Mouse (Mus musculus) bone marrow macrophage, adult 2 months (primary cell): ENCODE measurements around the gene Nab1. TPM values are rescaled to one million over a fixed set of nuclear protein-coding genes. Genes with fewer than 3 reads are reported as not detected.
"Not testable (repeated sequence)": the region's sequence is repeated elsewhere in the genome, so short reads cannot be mapped to it uniquely, and the experiment has no call there.

Source experiments
- H3K27ac ChIP-seq: 2 replicates; pipeline ENCODE4 v1.5.1; 2012; ENCODE audit warnings: low read depth, low read length; ENCODE audit not compliant: insufficient read depth
- H3K4me1 ChIP-seq: 2 replicates; pipeline ENCODE4 v1.6.1; 2012; ENCODE audit warnings: low read length; ENCODE audit not compliant: control insufficient read depth, insufficient read depth
- H3K4me3 ChIP-seq: 2 replicates; pipeline ENCODE4 v1.5.1; 2012; ENCODE audit warnings: mild to moderate bottlenecking, low read length, moderate library complexity; ENCODE audit not compliant: insufficient read depth
- CTCF ChIP-seq: IDR thresholded peaks from 2 replicates; pipeline ENCODE4 v1.5.1; 2012; ENCODE audit warnings: low read depth, mild to moderate bottlenecking, low read length, moderate library complexity
- POLR2A ChIP-seq: IDR thresholded peaks from 2 replicates; pipeline ENCODE4 v1.6.1; 2012; ENCODE audit warnings: mild to moderate bottlenecking, low read depth, low read length, borderline replicate concordance
- polyA plus RNA-seq: library from polyadenylated mRNA; stranded (reverse); fragments of >200 nt; gene quantifications from 2 replicates; pipeline ENCODE4 v1.2.4, GENCODE M21; 2012; ENCODE audit not compliant: missing spikeins, insufficient read depth, insufficient read length

The Nab1 gene
- polyA plus RNA-seq, result 50.2 and 54.4 TPM in 2 replicates

GRCm38 (mm10) chr1:52500314-52500981 lies at the start of gene Nab1:
Nab1 (minus strand) TSS chr1:52500679.
- peak within 1 kb of the TSS; percentile 54 for H3K27ac ChIP-seq
- H3K4me3 ChIP-seq, result peak within 1 kb of the TSS; percentile 84
- TF ChIP-seq CTCF (no peak), POLR2A (no peak)
- H3K4me1 ChIP-seq, result peaks cover 23% of the 10 kb centered on the region

DNA sequence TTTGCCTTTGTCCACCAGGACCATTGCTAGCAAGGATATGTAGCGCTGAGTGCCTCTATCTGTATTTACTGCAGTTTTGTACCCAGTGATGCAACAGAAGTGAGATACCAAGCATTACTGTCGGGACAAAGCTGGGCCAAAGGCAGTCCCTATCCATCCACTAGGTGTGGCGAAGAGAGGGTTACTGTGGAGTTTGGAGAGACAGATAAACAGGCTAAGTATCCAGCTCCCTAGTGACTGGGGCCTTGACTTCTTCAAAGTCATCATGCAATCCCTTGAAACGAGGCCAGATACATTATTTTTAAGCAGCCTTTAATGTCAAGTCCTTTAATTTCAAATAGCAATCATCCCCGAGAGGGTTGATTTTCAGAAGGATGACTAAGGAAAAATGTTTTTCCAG lies 47.0 kb upstream of the Nab1 start:
- Histone ChIP-seq H3K4me3 (no peak overlapping the region), H3K4me1 (no peaks in the 10 kb centered on the region), H3K27ac (no peak overlapping the region)
- TF ChIP-seq POLR2A (no peak), CTCF (no peak)

DNA sequence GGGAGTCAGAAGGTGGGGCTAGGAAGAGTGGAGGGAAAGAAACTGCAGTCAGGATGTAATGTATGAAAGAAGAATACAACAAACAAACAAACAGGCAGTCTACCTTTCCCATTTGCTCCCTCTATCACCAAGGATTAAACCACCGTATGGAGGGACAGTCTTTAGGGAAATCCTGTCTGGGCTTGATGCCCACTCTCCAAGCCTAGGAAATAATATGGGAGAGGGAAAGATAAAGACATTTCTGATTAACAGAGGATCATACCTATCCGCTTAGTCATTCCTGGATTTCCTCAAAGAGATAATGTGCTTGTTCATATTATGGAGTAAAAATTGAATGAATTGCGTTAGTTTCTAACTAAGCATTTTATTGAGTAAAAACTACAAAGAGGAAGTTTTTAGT lies 46.3 kb upstream of the Nab1 start:
- Histone ChIP-seq H3K4me1 (no peaks in the 10 kb centered on the region), H3K27ac (no peak overlapping the region), H3K4me3 (no peak overlapping the region)
- no peak for TF ChIP-seq CTCF
- no peak for TF ChIP-seq POLR2A

- H3K27ac ChIP-seq, H3K4me3 ChIP-seq, H3K4me1 ChIP-seq: not testable (repeated sequence)
These were observed 39.6 kb upstream of the Nab1 start for GRCm38 (mm10) chr1:52540124-52540523.

DNA sequence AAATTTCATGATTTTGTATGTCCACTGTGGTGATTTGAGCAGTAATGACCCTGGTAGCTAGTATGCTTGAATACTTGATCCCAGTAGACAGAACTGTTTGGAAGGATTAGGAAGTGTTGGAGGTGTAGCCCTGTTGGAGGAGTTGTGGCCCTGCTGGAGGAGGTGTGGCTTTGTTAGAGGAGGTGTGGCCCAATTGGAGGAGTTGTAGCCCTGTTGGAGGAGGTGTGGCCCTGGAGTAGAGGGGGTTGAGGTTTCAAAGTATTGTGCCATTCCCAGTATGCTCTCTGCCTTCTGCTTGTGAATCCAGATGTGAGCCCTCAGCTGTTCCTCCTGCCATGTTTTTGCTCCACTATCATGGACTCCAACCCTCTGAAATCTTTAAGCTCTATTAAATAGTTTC lies 29.5 kb upstream of the Nab1 start:
- Histone ChIP-seq H3K27ac (no peak overlapping the region), H3K4me3 (no peak overlapping the region), H3K4me1 (no peaks in the 10 kb centered on the region)
- TF ChIP-seq POLR2A (no peak), CTCF (no peak)

DNA sequence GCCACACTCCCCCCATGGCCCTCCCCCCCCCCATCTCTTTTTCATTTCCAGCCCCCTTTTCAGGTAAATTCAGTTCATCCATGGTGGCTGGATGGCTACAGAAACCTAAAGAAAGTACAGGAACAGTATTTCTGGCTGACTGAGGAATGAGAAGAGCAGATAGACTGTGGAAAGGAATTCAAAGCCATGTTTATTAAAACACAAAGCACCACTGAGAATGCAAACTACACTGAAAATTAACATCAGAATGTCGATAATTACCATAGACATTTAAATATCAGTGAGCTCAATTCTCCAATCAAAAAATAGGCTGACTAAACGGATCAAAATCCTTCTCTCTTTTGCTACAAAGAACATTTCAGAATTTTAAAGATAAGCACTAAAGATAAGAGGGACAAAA lies 27.2 kb upstream of the Nab1 start:
- no peak overlapping the region for H3K27ac ChIP-seq
- H3K4me3 ChIP-seq, result no peak overlapping the region
- TF ChIP-seq POLR2A (no peak), CTCF (no peak)
- H3K4me1 ChIP-seq, result peaks cover 4% of the 10 kb centered on the region

DNA sequence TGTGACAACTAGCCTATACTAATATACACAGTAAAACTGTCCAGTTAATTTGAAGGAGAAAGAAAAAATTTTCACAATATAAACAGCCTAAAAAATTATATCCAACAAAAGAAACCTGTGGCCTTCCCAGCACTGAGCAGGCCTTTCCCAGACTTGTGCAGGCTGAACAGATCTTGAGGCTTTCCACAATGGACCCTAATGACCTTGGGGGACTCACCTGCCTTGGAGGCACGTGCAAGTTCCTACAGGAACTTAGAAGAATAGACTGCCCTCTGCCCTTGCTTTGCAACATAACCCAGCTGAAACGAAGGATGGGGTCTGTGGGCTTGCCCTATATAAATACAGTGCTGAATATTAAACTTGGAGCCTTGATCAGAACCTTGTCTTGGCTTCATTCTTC lies 26.8 kb upstream of the Nab1 start:
- Histone ChIP-seq H3K4me1 (peaks cover 4% of the 10 kb centered on the region), H3K27ac (no peak overlapping the region), H3K4me3 (no peak overlapping the region)
- TF ChIP-seq POLR2A (no peak), CTCF (no peak)

DNA sequence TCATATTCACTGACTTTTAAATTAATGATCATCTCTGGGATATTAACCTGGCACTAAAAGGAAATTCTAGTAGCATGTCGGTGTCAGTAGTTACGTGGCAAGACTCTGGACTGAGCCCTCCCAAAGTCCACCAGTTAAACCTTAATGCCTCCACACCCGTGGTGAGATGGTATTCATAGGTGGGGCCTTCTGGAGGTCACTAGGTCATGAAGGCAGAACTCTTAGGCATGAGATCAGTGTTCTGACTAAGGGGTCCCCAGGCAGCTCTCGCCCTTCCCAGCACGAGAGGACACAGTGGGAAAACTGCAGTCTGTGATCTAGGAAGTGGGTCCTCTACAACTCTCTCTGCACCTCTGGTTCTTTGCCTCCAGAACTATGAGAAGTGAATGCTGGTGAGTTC lies 24.2 kb upstream of the Nab1 start:
- H3K4me1 ChIP-seq, result peaks cover 4% of the 10 kb centered on the region
- no peak for TF ChIP-seq CTCF
- TF ChIP-seq POLR2A, result no peak
- no peak overlapping the region for H3K27ac ChIP-seq
- H3K4me3 ChIP-seq, result no peak overlapping the region

DNA sequence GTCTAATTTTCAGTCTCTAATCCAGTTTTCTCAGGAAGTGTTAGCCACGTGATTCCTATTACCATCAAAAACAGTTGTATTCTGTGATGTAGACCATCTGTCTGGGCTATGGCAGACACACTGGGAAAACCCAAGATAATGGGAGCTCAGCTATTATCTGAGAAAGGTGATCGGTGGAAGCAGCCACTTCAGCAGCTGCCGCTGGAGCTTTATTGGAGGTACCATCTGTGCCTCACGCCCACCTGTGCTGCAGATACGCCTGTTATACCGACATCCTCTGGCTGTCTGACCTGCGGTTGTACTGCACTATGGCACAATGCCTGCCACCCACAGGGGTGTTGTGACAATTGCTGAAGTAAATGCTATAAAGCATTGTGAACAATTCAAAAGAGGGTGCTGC lies 23.7 kb upstream of the Nab1 start:
- no peak for TF ChIP-seq POLR2A
- TF ChIP-seq CTCF, result no peak
- H3K4me3 ChIP-seq, result no peak overlapping the region
- peaks cover 4% of the 10 kb centered on the region for H3K4me1 ChIP-seq
- H3K27ac ChIP-seq, result no peak overlapping the region

- Histone ChIP-seq H3K4me3 (no peak overlapping the region), H3K4me1 (peaks cover 4% of the 10 kb centered on the region), H3K27ac (no peak overlapping the region)
- TF ChIP-seq CTCF (no peak), POLR2A (no peak)
These were observed 21.0 kb upstream of the Nab1 start for GRCm38 (mm10) chr1:52521436-52521993.
